In the genomic region with DNA sequence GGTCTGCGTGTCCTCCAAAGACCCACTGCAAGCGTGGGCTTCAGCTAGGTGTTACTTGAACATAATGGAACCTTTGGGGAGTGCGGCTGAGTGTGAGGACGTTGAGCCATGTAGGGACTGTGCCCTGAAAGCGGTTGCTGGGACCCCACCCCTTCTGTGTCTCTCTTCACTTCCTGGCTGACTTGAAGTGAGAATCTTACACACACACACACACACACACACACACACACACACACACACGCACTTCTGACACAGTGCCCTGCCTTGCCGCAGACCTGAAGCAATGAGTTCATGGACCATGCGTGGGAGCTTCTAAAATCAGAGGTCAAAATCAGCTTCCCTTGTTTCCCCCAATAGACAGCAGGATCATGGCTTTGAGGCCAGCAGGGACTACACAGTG, we compare ENCODE assay signal across 16 mouse cellular contexts. TPM values are rescaled to one million over a fixed set of nuclear protein-coding genes. Genes with fewer than 3 reads are reported as not detected.
A peak's percentile ranks its signal among the peaks of the same experiment; 100 is the strongest.
DNase-seq lines count a peak whose midpoint lies in the region; ATAC-seq and TF ChIP-seq lines count a peak whose summit lies in the region.
"Had no signal": no experiment of that assay in that cellular context is flagged by ENCODE, and none has a peak within 500 bp of the region (broad histone marks: within the 10 kb centered on the region; RNA-seq: fewer than 3 reads in every experiment).

No protein-coding gene starts in this region.

- H3K27me3 ChIP-seq in lung, postnatal 0 days (replicated peaks; ENCODE audit: insufficient read depth, low read length), result no peaks in the 10 kb centered on the region
- H3K27me3 ChIP-seq: hindbrain, embryonic 13.5 days; limb, embryonic 15.5 days; Patski had no signal

- no peaks in the 10 kb centered on the region for H3K36me3 ChIP-seq in lung, postnatal 0 days (ENCODE audit: insufficient read depth, low read length)
- H3K36me3 ChIP-seq: hindbrain, embryonic 13.5 days; limb, embryonic 15.5 days had no signal

- no peak for TF ChIP-seq EP300 in lung, postnatal 0 days (IDR thresholded peaks at IDR 0.05)

- no peak for TF ChIP-seq CTCF in lung, postnatal 0 days (IDR thresholded peaks at IDR 0.05)

- no peak for ATAC-seq in lung, postnatal 0 days
- ATAC-seq: Patski had no signal

- H3K27ac ChIP-seq in lung, postnatal 0 days (ENCODE audit: low read length), result no peak overlapping the region
- H3K27ac ChIP-seq: hindbrain, embryonic 13.5 days; limb, embryonic 15.5 days had no signal

- no peak overlapping the region for H3K9ac ChIP-seq in lung, postnatal 0 days (replicated peaks; ENCODE audit: low read depth)
- H3K9ac ChIP-seq: hindbrain, embryonic 13.5 days; limb, embryonic 15.5 days had no signal

- H3K4me1 ChIP-seq in lung, postnatal 0 days (ENCODE audit: insufficient read depth, low read depth, low read length), result no peaks in the 10 kb centered on the region

- 77% methylated on average over 8 of the region's 8 CpGs for WGBS in lung, postnatal 0 days

- H3K9me3 ChIP-seq in lung, postnatal 0 days (ENCODE audit: low read length), result no peaks in the 10 kb centered on the region
- H3K9me3 ChIP-seq: hindbrain, embryonic 13.5 days; limb, embryonic 15.5 days had no signal

- no peak overlapping the region for H3K4me3 ChIP-seq in lung, postnatal 0 days (ENCODE audit: low read depth, low read length)
- H3K4me3 ChIP-seq: heart, adult 2 months; hindbrain, embryonic 13.5 days; limb, embryonic 15.5 days had no signal

- peak; percentile 45 to 49 for DNase-seq in lung, adult 18-20 months
- no peak for DNase-seq in lung, postnatal 0 days (ENCODE audit: low spot score)
- peak; percentile 53 to 61 for DNase-seq in CD8-positive naive resting alpha-beta T cell, adult 2 months (ENCODE audit: low read depth in 2 of 2, low spot score in 2 of 2)
- peak; percentile 81 for DNase-seq in naive thymus-derived CD4-positive, alpha-beta T cell, adult 2 months (ENCODE audit: low read depth)
- peak; percentile 68 for DNase-seq in thymus, postnatal 25 days
- no peak for DNase-seq in urinary bladder, postnatal 10 days (ENCODE audit: low spot score)
- no peak for DNase-seq in adrenal gland, postnatal 36 days
- no peak for DNase-seq in cerebellum, adult 11-12 months
- DNase-seq: adrenal gland, adult 2 months; cerebellum, postnatal 14 days; kidney, adult 8-10 months; lung, adult 2 months had no signal

- no peak overlapping the region for H3K4me2 ChIP-seq in lung, postnatal 0 days (replicated peaks; ENCODE audit: low read depth, low read length)
- H3K4me2 ChIP-seq: hindbrain, embryonic 13.5 days; limb, embryonic 15.5 days had no signal

RNA-seq across cellular contexts. Expression of a gene that starts 53.0 kb away (rescaled TPM):
- 13.9 and 17.7 TPM in 2 replicates for polyA plus RNA-seq in lung, postnatal 0 days (2015; fragmentation: Nextera tagmentation; extraction: Ambion mirVana)
- 10 to 100 TPM; 11.5 to 15.1 TPM for total RNA-seq in adrenal gland, postnatal 36 days (2021)

Comparison
In these comparisons a context has a peak if more than half of its experiments do, and no peak if none do; other contexts are left out.
1. DNase-seq: peak in lung, adult 18-20 months (2 of 2), CD8-positive naive resting alpha-beta T cell, adult 2 months (2 of 2), naive thymus-derived CD4-positive, alpha-beta T cell, adult 2 months (single experiment) and thymus, postnatal 25 days (single experiment); none in lung, postnatal 0 days (single experiment), urinary bladder, postnatal 10 days (single experiment), adrenal gland, postnatal 36 days (0 of 2) and cerebellum, adult 11-12 months (single experiment).